Mouse (Mus musculus): ENCODE results near the gene Nat8. TPM values are rescaled to one million over a fixed set of nuclear protein-coding genes. Genes with fewer than 3 reads are reported as not detected.
"Not testable (repeated sequence)": the region's sequence is repeated elsewhere in the genome, so short reads cannot be mapped to it uniquely, and the experiment has no call there.

The Nat8 gene
- polyA plus RNA-seq, 1 experiment from 2014 or later = not detected

DNA sequence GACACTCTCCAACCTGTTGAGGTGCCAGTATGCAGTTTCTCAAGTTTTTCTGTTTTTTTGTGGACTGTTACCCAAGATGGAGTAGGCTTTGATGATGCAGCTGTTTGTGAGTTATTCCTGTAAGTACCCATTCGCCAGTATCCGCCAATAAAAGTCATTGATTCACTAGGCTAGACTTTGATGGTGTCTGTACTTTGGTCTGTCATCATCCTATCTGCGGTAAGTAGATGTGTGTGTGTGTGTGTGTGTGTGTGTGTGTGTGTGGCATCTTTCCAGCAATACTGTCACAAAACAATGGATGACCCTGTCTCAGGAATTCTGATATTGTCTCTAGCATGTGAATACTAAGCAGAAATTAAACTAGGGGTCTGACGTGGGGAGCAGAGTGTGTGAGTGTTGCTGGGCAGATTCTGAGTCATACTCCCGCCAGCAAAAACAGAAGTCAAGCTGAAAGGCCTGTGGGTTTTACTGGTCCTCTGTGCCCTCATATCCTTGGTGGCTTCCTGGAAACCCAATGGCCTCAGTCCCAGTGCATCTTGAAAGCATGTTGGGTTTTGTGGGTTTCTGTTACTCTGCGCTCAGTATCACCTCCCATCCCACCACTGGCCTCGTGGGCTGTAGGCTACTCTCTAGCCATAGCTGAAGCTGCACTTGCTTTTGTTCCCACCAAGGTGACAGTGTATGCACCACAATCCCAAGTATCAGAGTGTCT, 19.3 kb upstream of the Nat8 start:
- Histone ChIP-seq H3K27ac (no peak overlapping the region), H3K9me3 (no peaks in the 10 kb centered on the region), H3K9ac (no peak overlapping the region), H3K27me3 (no peaks in the 10 kb centered on the region), H3K4me3 (no peak overlapping the region), H3K4me2 (no peak overlapping the region), H3K4me1 (replicated peaks) (0 out of 2 replicates have a peak, but pooled peaks cover 7% of the 10 kb centered on the region), H3K36me3 (no peaks in the 10 kb centered on the region)
- no peak for ATAC-seq (ENCODE audit: low FRiP score)
- WGBS = 88% methylated on average over 7 of the region's 7 CpGs

GRCm38 (mm10) chr6:85849240-85849639, 17.4 kb upstream of the Nat8 start:
- no peaks in the 10 kb centered on the region for H3K36me3 ChIP-seq
- H3K27me3 ChIP-seq = no peaks in the 10 kb centered on the region
- H3K4me2 ChIP-seq = no peak overlapping the region
- 0 out of 2 replicates have a peak, but pooled peaks cover 7% of the 10 kb centered on the region for H3K4me1 ChIP-seq (replicated peaks)
- WGBS = 24% methylated on average over 2 of the region's 2 CpGs
- no peak for ATAC-seq (ENCODE audit: low FRiP score)
- no peak overlapping the region for H3K27ac ChIP-seq
- no peak overlapping the region for H3K4me3 ChIP-seq
- H3K9me3 ChIP-seq = no peaks in the 10 kb centered on the region
- H3K9ac ChIP-seq = no peak overlapping the region

- Histone ChIP-seq H3K4me3 (no peak overlapping the region), H3K4me2 (no peak overlapping the region), H3K9ac (no peak overlapping the region), H3K27ac (no peak overlapping the region), H3K9me3 (no peaks in the 10 kb centered on the region), H3K4me1 (replicated peaks) (0 out of 2 replicates have a peak, but pooled peaks cover 7% of the 10 kb centered on the region), H3K36me3 (no peaks in the 10 kb centered on the region), H3K27me3 (no peaks in the 10 kb centered on the region)
- 92% methylated on average over 4 of the region's 4 CpGs for WGBS
- no peak for ATAC-seq (ENCODE audit: low FRiP score)
Measured at GRCm38 (mm10) chr6:85848140-85848539, 16.3 kb upstream of the Nat8 start.

- 0 out of 2 replicates have a peak, but pooled peaks cover 7% of the 10 kb centered on the region for H3K4me1 ChIP-seq (replicated peaks)
- no peak for ATAC-seq (ENCODE audit: low FRiP score)
- no peaks in the 10 kb centered on the region for H3K9me3 ChIP-seq
- no peak overlapping the region for H3K4me3 ChIP-seq
- no peak overlapping the region for H3K4me2 ChIP-seq
- H3K27ac ChIP-seq = no peak overlapping the region
- no peaks in the 10 kb centered on the region for H3K36me3 ChIP-seq
- WGBS = 54% methylated on average over 1 of the region's 1 CpGs
- H3K27me3 ChIP-seq = no peaks in the 10 kb centered on the region
- H3K9ac ChIP-seq = no peak overlapping the region
Measured at GRCm38 (mm10) chr6:85846921-85847320, 15.0 kb upstream of the Nat8 start.

DNA sequence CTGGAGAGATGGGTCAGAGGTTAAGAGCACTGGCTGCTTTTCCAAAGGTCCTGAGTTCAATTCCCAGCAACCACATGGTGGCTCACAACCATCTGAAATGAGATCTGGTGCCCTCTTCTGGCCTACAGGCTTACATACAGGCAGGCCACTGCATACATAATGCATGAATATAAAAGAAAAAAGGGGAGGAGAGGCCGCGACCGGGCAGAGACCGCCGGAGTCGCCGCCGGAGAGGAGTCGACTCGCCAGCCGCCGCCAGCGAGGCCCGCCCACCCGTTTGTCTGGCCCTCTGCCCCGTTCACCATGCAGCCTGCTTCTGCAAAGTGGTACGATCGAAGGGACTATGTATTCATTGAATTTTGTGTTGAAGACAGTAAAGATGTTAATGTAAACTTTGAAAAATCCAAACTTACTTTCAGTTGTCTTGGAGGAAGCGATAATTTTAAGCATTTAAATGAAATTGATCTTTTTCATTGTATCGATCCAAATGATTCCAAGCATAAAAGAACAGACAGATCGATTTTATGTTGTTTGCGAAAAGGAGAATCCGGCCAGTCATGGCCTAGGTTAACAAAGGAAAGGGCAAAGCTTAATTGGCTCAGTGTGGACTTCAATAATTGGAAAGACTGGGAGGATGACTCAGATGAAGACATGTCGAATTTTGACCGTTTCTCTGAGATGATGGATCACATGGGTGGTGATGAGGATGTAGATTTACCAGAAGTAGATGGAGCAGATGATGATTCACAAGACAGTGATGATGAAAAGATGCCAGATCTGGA, 12.0 kb upstream of the Nat8 start:
- not testable (repeated sequence) for ATAC-seq (ENCODE audit: low FRiP score); H3K4me3 ChIP-seq; H3K36me3 ChIP-seq; H3K27me3 ChIP-seq; H3K9ac ChIP-seq; H3K27ac ChIP-seq; H3K4me2 ChIP-seq; H3K9me3 ChIP-seq; H3K4me1 ChIP-seq (replicated peaks)
- WGBS = 59% methylated on average over 25 of the region's 25 CpGs

GRCm38 (mm10) chr6:85839982-85840381, 8.1 kb upstream of the Nat8 start:
- no peaks in the 10 kb centered on the region for H3K4me1 ChIP-seq (replicated peaks)
- WGBS = 44% methylated on average over 4 of the region's 4 CpGs
- H3K4me3 ChIP-seq = no peak overlapping the region
- H3K9ac ChIP-seq = no peak overlapping the region
- no peaks in the 10 kb centered on the region for H3K27me3 ChIP-seq
- no peak for ATAC-seq (ENCODE audit: low FRiP score)
- no peaks in the 10 kb centered on the region for H3K36me3 ChIP-seq
- no peak overlapping the region for H3K27ac ChIP-seq
- H3K4me2 ChIP-seq = no peak overlapping the region
- no peaks in the 10 kb centered on the region for H3K9me3 ChIP-seq

DNA sequence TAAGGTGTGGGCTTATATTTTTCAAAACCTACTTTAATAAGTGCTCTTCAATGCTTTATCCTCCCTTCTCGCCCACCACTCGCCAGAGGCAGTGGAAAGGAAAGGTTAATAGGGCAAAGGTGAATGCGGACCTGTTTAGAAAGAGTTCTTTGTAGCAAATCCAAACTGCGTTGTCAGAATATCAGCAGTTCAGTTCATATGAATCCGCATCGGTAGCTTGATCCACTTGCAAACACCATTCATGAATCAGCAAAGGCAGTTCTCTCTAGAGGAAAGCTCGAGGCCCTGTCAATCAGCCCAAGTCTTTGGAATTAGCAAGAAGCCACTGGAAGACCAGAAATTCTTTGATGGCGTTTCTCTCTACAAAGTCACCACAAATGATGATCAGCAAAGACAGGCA, 6.8 kb upstream of the Nat8 start:
- Histone ChIP-seq H3K36me3 (no peaks in the 10 kb centered on the region), H3K4me2 (no peak overlapping the region), H3K9me3 (no peaks in the 10 kb centered on the region), H3K27ac (no peak overlapping the region), H3K27me3 (no peaks in the 10 kb centered on the region), H3K9ac (no peak overlapping the region), H3K4me3 (no peak overlapping the region), H3K4me1 (replicated peaks) (no peaks in the 10 kb centered on the region)
- no peak for ATAC-seq (ENCODE audit: low FRiP score)
- 52% methylated on average over 8 of the region's 8 CpGs for WGBS

DNA sequence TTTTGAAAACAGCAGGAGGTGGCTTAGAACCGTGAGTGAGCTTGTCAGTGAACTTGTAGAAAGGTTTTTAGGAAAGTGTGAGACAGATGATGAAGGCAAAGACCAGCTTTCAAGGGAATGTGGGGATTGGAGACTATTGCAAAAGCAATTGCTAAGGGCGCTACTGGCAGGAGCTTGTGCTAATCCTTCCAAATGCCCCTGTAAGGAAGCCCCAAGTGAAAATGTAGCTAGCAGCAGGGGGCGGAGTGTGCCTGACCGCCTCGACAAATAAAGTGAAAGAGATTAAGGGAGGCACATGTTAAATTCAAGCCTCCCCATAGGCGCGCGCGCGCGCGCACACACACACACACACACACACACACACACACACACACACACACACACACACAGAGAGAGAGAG, 5.4 kb upstream of the Nat8 start:
- H3K4me1 ChIP-seq (replicated peaks); H3K4me3 ChIP-seq; ATAC-seq (ENCODE audit: low FRiP score); H3K27me3 ChIP-seq; H3K9me3 ChIP-seq; H3K9ac ChIP-seq; H3K27ac ChIP-seq; H3K36me3 ChIP-seq: not testable (repeated sequence)
- peak overlapping the region; percentile 25; the same call in 1 of the 2 replicates for H3K4me2 ChIP-seq
- 23% methylated on average over 12 of the region's 12 CpGs for WGBS

GRCm38 (mm10) chr6:85836827-85837226, 4.9 kb upstream of the Nat8 start:
- H3K36me3 ChIP-seq; H3K27me3 ChIP-seq; H3K27ac ChIP-seq; H3K9me3 ChIP-seq; ATAC-seq (ENCODE audit: low FRiP score); H3K4me1 ChIP-seq (replicated peaks); H3K4me3 ChIP-seq; H3K4me2 ChIP-seq; H3K9ac ChIP-seq: not testable (repeated sequence)
- whole genome bisulfite sequencing = 23% methylated on average over 9 of the region's 9 CpGs

DNA sequence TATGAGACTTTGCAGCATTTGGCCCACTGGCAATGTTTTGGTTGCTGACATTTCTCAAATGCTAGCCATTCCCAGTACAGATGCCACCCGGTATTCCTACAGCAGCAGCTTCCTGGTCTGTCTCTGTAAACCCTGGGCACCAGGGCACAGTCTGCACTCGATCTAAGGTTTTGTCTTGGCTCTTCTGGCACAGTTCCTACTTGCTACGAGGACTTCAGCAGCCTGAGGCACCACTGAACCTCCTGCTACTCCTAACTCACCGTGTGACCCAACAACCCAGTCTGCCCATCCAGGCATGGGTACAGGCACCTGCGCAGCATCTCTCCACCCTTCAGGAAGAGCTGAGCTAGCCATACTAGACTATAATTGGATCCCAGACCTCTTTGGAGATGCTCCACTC, 4.2 kb upstream of the Nat8 start:
- H3K9ac ChIP-seq; H3K36me3 ChIP-seq; H3K4me1 ChIP-seq (replicated peaks); H3K27me3 ChIP-seq; H3K4me2 ChIP-seq; H3K9me3 ChIP-seq; ATAC-seq (ENCODE audit: low FRiP score); H3K27ac ChIP-seq; H3K4me3 ChIP-seq: not testable (repeated sequence)
- 88% methylated on average over 5 of the region's 5 CpGs for WGBS

DNA sequence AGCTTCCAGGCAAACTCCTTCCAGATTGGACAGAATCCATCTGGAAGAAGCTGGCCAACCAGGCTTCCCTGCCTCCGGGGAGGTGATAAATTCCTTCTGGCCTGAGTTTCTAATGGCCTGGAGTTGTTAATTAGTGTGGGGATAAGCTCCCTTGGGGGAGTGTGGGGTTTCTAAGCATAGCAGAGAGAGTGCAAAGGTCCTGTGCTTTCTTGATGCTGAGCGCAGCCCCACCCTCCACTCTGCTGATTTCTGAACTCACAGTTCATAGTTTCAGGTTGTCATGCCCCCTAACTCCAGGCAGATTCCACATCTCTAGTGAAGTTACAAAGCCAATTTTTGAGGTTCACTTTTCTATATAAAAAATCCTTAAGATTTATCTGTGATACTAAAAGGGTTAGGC, 3.2 kb upstream of the Nat8 start:
- H3K36me3 ChIP-seq; H3K4me3 ChIP-seq; H3K4me1 ChIP-seq (replicated peaks); H3K9ac ChIP-seq; H3K27ac ChIP-seq; H3K27me3 ChIP-seq; H3K9me3 ChIP-seq; ATAC-seq (ENCODE audit: low FRiP score); H3K4me2 ChIP-seq: not testable (repeated sequence)
- 83% methylated on average over 1 of the region's 2 CpGs for WGBS

GRCm38 (mm10) chr6:85834504-85835100, 2.7 kb upstream of the Nat8 start:
- not testable (repeated sequence) for H3K36me3 ChIP-seq; H3K27me3 ChIP-seq; H3K27ac ChIP-seq; ATAC-seq (ENCODE audit: low FRiP score); H3K4me2 ChIP-seq; H3K4me1 ChIP-seq (replicated peaks); H3K9ac ChIP-seq; H3K9me3 ChIP-seq; H3K4me3 ChIP-seq

Data from hindbrain, embryonic 13.5 days (tissue).